27 mouse cellular contexts compared by ENCODE assay signal in the genomic region with DNA sequence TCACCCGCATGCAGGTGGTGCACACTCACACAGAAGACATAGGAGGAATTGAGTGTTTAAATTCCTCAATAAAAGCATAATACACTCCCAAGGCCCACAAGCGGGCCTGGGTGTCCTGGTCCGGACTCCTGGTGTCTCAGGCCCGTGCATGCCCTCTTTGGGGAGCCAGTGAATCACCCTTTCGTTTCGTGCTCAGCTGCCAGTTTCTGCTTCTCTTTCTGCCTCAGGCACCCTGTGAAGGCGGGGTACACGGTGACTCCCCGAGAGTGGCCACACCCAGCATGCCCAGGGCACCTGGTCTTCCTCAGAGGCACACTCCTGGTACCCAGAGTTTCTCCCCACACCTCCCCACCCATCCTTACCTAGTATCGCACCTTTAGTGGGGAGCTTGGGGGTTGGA. TPM values are rescaled to one million over a fixed set of nuclear protein-coding genes. Genes with fewer than 3 reads are reported as not detected.
DNase-seq lines count a peak whose midpoint lies in the region; ATAC-seq and TF ChIP-seq lines count a peak whose summit lies in the region.
"Had no signal": no experiment of that assay in that cellular context is flagged by ENCODE, and none has a peak within 500 bp of the region (broad histone marks: within the 10 kb centered on the region; RNA-seq: fewer than 3 reads in every experiment).

No protein-coding gene starts in this region.

- no peaks in the 10 kb centered on the region for H3K27me3 ChIP-seq in limb, embryonic 12.5 days
- no peaks in the 10 kb centered on the region for H3K27me3 ChIP-seq in limb, embryonic 10.5 days (ENCODE audit: low read depth, poor library complexity, severe bottlenecking)
- H3K27me3 ChIP-seq in intestine, postnatal 0 days (replicated peaks; ENCODE audit: control insufficient read depth, insufficient read depth, low read length), result no peaks in the 10 kb centered on the region
- H3K27me3 ChIP-seq: heart, embryonic 12.5 days; heart, embryonic 15.5 days; Patski had no signal

- no peak overlapping the region for H3K4me3 ChIP-seq in limb, embryonic 12.5 days (replicated peaks)
- H3K4me3 ChIP-seq in limb, embryonic 10.5 days, result no peak overlapping the region
- no peak overlapping the region for H3K4me3 ChIP-seq in intestine, postnatal 0 days (ENCODE audit: low read depth, low read length)
- H3K4me3 ChIP-seq: gastrocnemius, adult 2 months; heart, embryonic 12.5 days; heart, embryonic 15.5 days had no signal

- 0 out of 2 replicates have a peak overlapping the region, but pooled peaks have one; percentile 12 for H3K9ac ChIP-seq in limb, embryonic 12.5 days (replicated peaks)
- H3K9ac ChIP-seq in intestine, postnatal 0 days (ENCODE audit: low read depth, low read length), result no peak overlapping the region
- H3K9ac ChIP-seq: forebrain, postnatal 0 days; heart, embryonic 12.5 days; heart, embryonic 15.5 days; hindbrain, embryonic 14.5 days had no signal

- no peaks in the 10 kb centered on the region for H3K9me3 ChIP-seq in limb, embryonic 12.5 days
- H3K9me3 ChIP-seq in limb, embryonic 10.5 days (replicated peaks), result no peaks in the 10 kb centered on the region
- H3K9me3 ChIP-seq in intestine, postnatal 0 days (ENCODE audit: control insufficient read depth), result no peaks in the 10 kb centered on the region
- H3K9me3 ChIP-seq: heart, embryonic 12.5 days; heart, embryonic 15.5 days had no signal

- H3K36me3 ChIP-seq in limb, embryonic 12.5 days, result no peaks in the 10 kb centered on the region
- H3K36me3 ChIP-seq in limb, embryonic 10.5 days, result no peaks in the 10 kb centered on the region
- H3K36me3 ChIP-seq in intestine, postnatal 0 days (ENCODE audit: control insufficient read depth, insufficient read depth), result no peaks in the 10 kb centered on the region
- H3K36me3 ChIP-seq: heart, embryonic 12.5 days; heart, embryonic 15.5 days had no signal

- no peak for ATAC-seq in limb, embryonic 12.5 days (ENCODE audit: insufficient number of reproducible peaks, insufficient read depth, low FRiP score, low TSS enrichment, low read depth)
- no peak for ATAC-seq in intestine, postnatal 0 days
- ATAC-seq: CD4-positive, CD25-positive, alpha-beta regulatory T cell, adult 4 months; forebrain, embryonic 14.5 days; forebrain, postnatal 0 days; hindbrain, postnatal 0 days; Patski had no signal

- WGBS in limb, embryonic 12.5 days, result 83% methylated on average over 10 of the region's 10 CpGs
- WGBS in limb, embryonic 10.5 days, result 86% methylated on average over 10 of the region's 10 CpGs
- 79% methylated on average over 10 of the region's 10 CpGs for WGBS in intestine, postnatal 0 days

- DNase-seq in limb, embryonic 10.5 days (ENCODE audit: low spot score), result no peak
- DNase-seq in urinary bladder, postnatal 36 days (ENCODE audit: low spot score in 2 of 2), result peak; percentile 39 to 54
- DNase-seq in urinary bladder, postnatal 4 days (ENCODE audit: low spot score in 2 of 2), result no peak
- DNase-seq in induced T-regulatory cell, adult 2 months (ENCODE audit: low read depth), result peak; percentile 40
- no peak for DNase-seq in cerebellum, adult 11-12 months
- DNase-seq: adrenal gland, adult 2 months; adrenal gland, postnatal 14 days; cerebellum, adult 11 months; cerebellum, adult 8-10 months; cerebellum, postnatal 10 days; cerebellum, postnatal 36 days; embryo, embryonic 11 days; forebrain, postnatal 0 days; gastrocnemius, adult 2 months; gastrocnemius, postnatal 14 days; heart, adult 18-20 months; heart, postnatal 10 days; heart, postnatal 36 days had no signal

- H3K4me2 ChIP-seq in limb, embryonic 12.5 days, result no peak overlapping the region
- no peak overlapping the region for H3K4me2 ChIP-seq in intestine, postnatal 0 days (replicated peaks; ENCODE audit: low read depth)
- H3K4me2 ChIP-seq: heart, embryonic 12.5 days; heart, embryonic 15.5 days; hindbrain, embryonic 14.5 days had no signal

- H3K4me1 ChIP-seq in limb, embryonic 12.5 days (replicated peaks), result no peaks in the 10 kb centered on the region; the same call in 1 of the 2 replicates
- H3K4me1 ChIP-seq in limb, embryonic 10.5 days, result 0 out of 2 replicates have a peak, but pooled peaks cover under 1% of the 10 kb centered on the region
- H3K4me1 ChIP-seq in intestine, postnatal 0 days (replicated peaks; ENCODE audit: control insufficient read depth, insufficient read depth, low read length), result no peaks in the 10 kb centered on the region
- H3K4me1 ChIP-seq: heart, embryonic 12.5 days had no signal

- H3K27ac ChIP-seq in limb, embryonic 12.5 days, result no peak overlapping the region
- no peak overlapping the region for H3K27ac ChIP-seq in limb, embryonic 10.5 days
- H3K27ac ChIP-seq in intestine, postnatal 0 days (ENCODE audit: low read depth, low read length), result no peak overlapping the region
- H3K27ac ChIP-seq: gastrocnemius, adult 2 months; heart, embryonic 15.5 days; hindbrain, embryonic 14.5 days; hindbrain, postnatal 0 days had no signal

- no peak for TF ChIP-seq CTCF in intestine, postnatal 0 days (IDR thresholded peaks at IDR 0.05; ENCODE audit: low read depth)

RNA-seq across cellular contexts. Expression of a gene that starts 15.2 kb away (rescaled TPM):
- 5.6 and 7.1 TPM in 2 replicates for polyA plus RNA-seq in limb, embryonic 12.5 days (2016; fragmentation: Nextera tagmentation; extraction: Ambion mirVana)
- polyA plus RNA-seq in limb, embryonic 10.5 days (2016; fragmentation: Nextera tagmentation; extraction: Ambion mirVana), result 6.4 and 6.7 TPM in 2 replicates
- polyA plus RNA-seq in intestine, postnatal 0 days (2015; fragmentation: Nextera tagmentation; extraction: Ambion mirVana), result 4.9 and 6.0 TPM in 2 replicates

RNA-seq across cellular contexts. Expression of a gene that starts 28.1 kb away (rescaled TPM):
- polyA plus RNA-seq in limb, embryonic 12.5 days (2016; fragmentation: Nextera tagmentation; extraction: Ambion mirVana), result 368 and 379 TPM in 2 replicates
- polyA plus RNA-seq in limb, embryonic 10.5 days (2016; fragmentation: Nextera tagmentation; extraction: Ambion mirVana), result 234 and 286 TPM in 2 replicates
- 139 and 143 TPM in 2 replicates for polyA plus RNA-seq in intestine, postnatal 0 days (2015; fragmentation: Nextera tagmentation; extraction: Ambion mirVana)

RNA-seq across cellular contexts. Expression of a gene that starts 58.4 kb away (rescaled TPM):
- 0.38 and 0.51 TPM in 2 replicates for polyA plus RNA-seq in limb, embryonic 12.5 days (2016; fragmentation: Nextera tagmentation; extraction: Ambion mirVana)
- polyA plus RNA-seq in limb, embryonic 10.5 days (2016; fragmentation: Nextera tagmentation; extraction: Ambion mirVana), result 0.34 and 0.35 TPM in 2 replicates
- polyA plus RNA-seq in intestine, postnatal 0 days (2015; fragmentation: Nextera tagmentation; extraction: Ambion mirVana), result 0.73 and 0.76 TPM in 2 replicates
- polyA plus RNA-seq: Patski had no signal

Comparison
In these comparisons a context has a peak if more than half of its experiments do, and no peak if none do; other contexts are left out.
1. DNase-seq: peak in urinary bladder, postnatal 36 days (2 of 2) and induced T-regulatory cell, adult 2 months (single experiment); none in limb, embryonic 10.5 days (single experiment), urinary bladder, postnatal 4 days (0 of 2) and cerebellum, adult 11-12 months (single experiment).